In genomic region chr11:21570109-21570474, GRCm38 (mm10) we compare ENCODE assay signal across 8 mouse cellular contexts. TPM values are rescaled to one million over a fixed set of nuclear protein-coding genes. Genes with fewer than 3 reads are reported as not detected.
DNase-seq lines count a peak whose midpoint lies in the region; ATAC-seq and TF ChIP-seq lines count a peak whose summit lies in the region.

No protein-coding gene starts in this region.

- no peak for TF ChIP-seq POLR2A in cerebellum, adult 2 months (IDR thresholded peaks at IDR 0.05; ENCODE audit: borderline replicate concordance, insufficient read depth, low read length)

- H3K27me3 ChIP-seq in cerebellum, adult 2 months (ENCODE audit: control insufficient read depth, insufficient read depth, low read length): no peaks in the 10 kb centered on the region
- H3K27me3 ChIP-seq in midbrain, embryonic 11.5 days (ENCODE audit: control insufficient read depth, insufficient read depth, low read length): no peaks in the 10 kb centered on the region

- H3K4me3 ChIP-seq in cerebellum, adult 2 months (replicated peaks; ENCODE audit: insufficient read depth, low read depth, low read length): peak overlapping the region; percentile 36
- peak overlapping the region; percentile 42 for H3K4me3 ChIP-seq in brown adipose tissue, adult 24 weeks (ENCODE audit: insufficient read depth, low read depth, low read length)
- H3K4me3 ChIP-seq in midbrain, embryonic 11.5 days (ENCODE audit: low read depth, low read length): no peak overlapping the region

- H3K36me3 ChIP-seq in midbrain, embryonic 11.5 days (ENCODE audit: control insufficient read depth, insufficient read depth, low read length): no peaks in the 10 kb centered on the region

- peak in 1 of 2 experiments; percentile 15 for DNase-seq in cerebellum, adult 2 months
- DNase-seq in cerebellum, postnatal 36 days: no peak
- peak; percentile 45 for DNase-seq in induced T-regulatory cell, adult 2 months (ENCODE audit: low read depth)
- DNase-seq in midbrain, embryonic 11.5 days (ENCODE audit: low spot score, missing footprints): peak; percentile 80
- no peak for DNase-seq in thymus, postnatal 36 days
- no peak for DNase-seq in layer of hippocampus, adult 9-10 months (ENCODE audit: low spot score)
- DNase-seq in lung, postnatal 36 days: no peak

- no peak for ATAC-seq in midbrain, embryonic 11.5 days (ENCODE audit: low FRiP score)

- no peak overlapping the region for H3K4me2 ChIP-seq in midbrain, embryonic 11.5 days

- 3% methylated on average over 2 of the region's 2 CpGs for WGBS in cerebellum, adult 2 months
- WGBS in midbrain, embryonic 11.5 days: 75% methylated on average over 2 of the region's 2 CpGs

- H3K4me1 ChIP-seq in cerebellum, adult 2 months (ENCODE audit: control insufficient read depth, insufficient read depth, low read length): peaks cover 9% of the 10 kb centered on the region
- H3K4me1 ChIP-seq in brown adipose tissue, adult 24 weeks (ENCODE audit: control insufficient read depth, insufficient read depth, insufficient read length, low read length): peaks cover 8% of the 10 kb centered on the region; the same call in 1 of the 2 replicates
- H3K4me1 ChIP-seq in midbrain, embryonic 11.5 days (ENCODE audit: control insufficient read depth, insufficient read depth, low read length): peaks cover 9% of the 10 kb centered on the region; the same call in 1 of the 2 replicates

- no peak overlapping the region for H3K27ac ChIP-seq in cerebellum, adult 2 months (ENCODE audit: insufficient read depth, low read length)
- H3K27ac ChIP-seq in brown adipose tissue, adult 24 weeks (replicated peaks; ENCODE audit: low read depth, low read length): peak overlapping the region; percentile 64
- H3K27ac ChIP-seq in midbrain, embryonic 11.5 days (ENCODE audit: low read depth, low read length): no peak overlapping the region

- no peak overlapping the region for H3K9ac ChIP-seq in midbrain, embryonic 11.5 days (ENCODE audit: low read length)

- H3K9me3 ChIP-seq in midbrain, embryonic 11.5 days (ENCODE audit: control insufficient read depth, low read length): no peaks in the 10 kb centered on the region

- TF ChIP-seq CTCF in cerebellum, adult 2 months (IDR thresholded peaks at IDR 0.05; ENCODE audit: borderline replicate concordance, insufficient read depth, low read depth, low read length): no peak

RNA-seq across cellular contexts. Expression of gene Wdpcp, which starts 1.9 kb away (rescaled TPM):
- polyA plus RNA-seq in cerebellum, adult 2 months (2012; rRNA removed): 4.3 and 4.9 TPM in 2 replicates
- 2.7 and 3.8 TPM in 2 replicates for polyA plus RNA-seq in brown adipose tissue, adult 24 weeks (2012; ENCODE audit: insufficient read depth, insufficient read length, missing spikeins)
- polyA plus RNA-seq in midbrain, embryonic 11.5 days (2014; fragmentation: Nextera tagmentation; extraction: Ambion mirVana): 10.9 and 13.6 TPM in 2 replicates

RNA-seq across cellular contexts. Expression of gene Mdh1, which starts 2.1 kb away (rescaled TPM):
- 1,349 and 1,378 TPM in 2 replicates for polyA plus RNA-seq in cerebellum, adult 2 months (2012; rRNA removed)
- 883 and 1,269 TPM in 2 replicates for polyA plus RNA-seq in brown adipose tissue, adult 24 weeks (2012; ENCODE audit: insufficient read depth, insufficient read length, missing spikeins)
- 448 and 455 TPM in 2 replicates for polyA plus RNA-seq in midbrain, embryonic 11.5 days (2014; fragmentation: Nextera tagmentation; extraction: Ambion mirVana)

Comparison
In these comparisons a context has a peak if more than half of its experiments do, and no peak if none do; other contexts are left out.
1. DNase-seq: peak in induced T-regulatory cell, adult 2 months (single experiment) and midbrain, embryonic 11.5 days (single experiment); none in cerebellum, postnatal 36 days (0 of 2), thymus, postnatal 36 days (0 of 2), layer of hippocampus, adult 9-10 months (single experiment) and lung, postnatal 36 days (single experiment).